Mouse (Mus musculus) heart, embryonic 15.5 days (tissue): ENCODE measurements at regions not wholly inside any gene's neighbourhood (a gene's known extent, or its start where the extent isn't known, plus 50 kb on each side); places are given as distances from the start of the nearest gene placed in this dataset.

Experiments
- ATAC-seq: fragments of 200-750 bp; cut with Nextera tagmentation; replicated peaks from 2 replicates; pipeline ENCODE4 v1.8.0; 2017; ENCODE audit warnings: low read depth, moderate TSS enrichment; ENCODE audit not compliant: insufficient number of reproducible peaks, insufficient read depth, low FRiP score
- H3K27ac ChIP-seq: fragments of 300-500 bp; sonication (generic); 2 replicates; pipeline ENCODE4 v1.5.1; 2015; ENCODE audit warnings: mild to moderate bottlenecking, inconsistent platforms
- H3K27me3 ChIP-seq: fragments of 300-500 bp; sonication (generic); 2 replicates; pipeline ENCODE4 v1.6.1; 2015; ENCODE audit warnings: inconsistent platforms
- H3K36me3 ChIP-seq: fragments of 300-500 bp; sonication (generic); 2 replicates; pipeline ENCODE4 v1.6.1; 2015; ENCODE audit warnings: mild to moderate bottlenecking, inconsistent platforms
- H3K4me1 ChIP-seq: fragments of 300-500 bp; sonication (generic); replicated peaks from 2 replicates; pipeline ENCODE4 v1.6.1; 2015; ENCODE audit warnings: inconsistent platforms
- H3K4me2 ChIP-seq: fragments of 300-500 bp; sonication (generic); 2 replicates; pipeline ENCODE4 v1.6.1; 2015; ENCODE audit warnings: inconsistent platforms, mild to moderate bottlenecking, moderate library complexity
- H3K4me3 ChIP-seq: fragments of 300-500 bp; sonication (generic); 2 replicates; pipeline ENCODE4 v1.5.1; 2015; ENCODE audit warnings: mild to moderate bottlenecking, inconsistent platforms
- H3K9ac ChIP-seq: fragments of 300-500 bp; sonication (generic); 2 replicates; pipeline ENCODE4 v1.6.1; 2015; ENCODE audit warnings: mild to moderate bottlenecking, inconsistent platforms
- H3K9me3 ChIP-seq: fragments of 300-500 bp; sonication (generic); replicated peaks from 2 replicates; pipeline ENCODE4 v1.6.1; 2016; ENCODE audit warnings: inconsistent platforms
- WGBS: fragments of 180-500 bp; shearing (Covaris S2); methylation state at CpG from one replicate; pipeline ENCODE4 v1.1.7; 2015; ENCODE audit warnings: mixed read lengths; 5-methylcytosine and 5-hydroxymethylcytosine counted together

- H3K36me3 ChIP-seq = no peaks in the 10 kb centered on the region
- H3K27ac ChIP-seq = no peak overlapping the region
- no peak overlapping the region for H3K4me2 ChIP-seq
- H3K9ac ChIP-seq = no peak overlapping the region
- no peaks in the 10 kb centered on the region for H3K27me3 ChIP-seq
- no peak for ATAC-seq
- H3K9me3 ChIP-seq = no peaks in the 10 kb centered on the region
- H3K4me3 ChIP-seq = no peak overlapping the region
- no peaks in the 10 kb centered on the region for H3K4me1 ChIP-seq
Measured at GRCm38 (mm10) chr13:91334283-91334682, 110.5 kb upstream of the Atg10 start.

GRCm38 (mm10) chr13:91344139-91344538 is 115.9 kb upstream of the Ssbp2 start:
- Histone ChIP-seq H3K4me1 (no peaks in the 10 kb centered on the region), H3K36me3 (no peaks in the 10 kb centered on the region), H3K9ac (no peak overlapping the region), H3K27me3 (no peaks in the 10 kb centered on the region), H3K4me3 (no peak overlapping the region), H3K9me3 (no peaks in the 10 kb centered on the region), H3K27ac (no peak overlapping the region), H3K4me2 (no peak overlapping the region)
- WGBS = 65% methylated on average over 1 of the region's 1 CpGs
- ATAC-seq = no peak

- H3K4me2 ChIP-seq = no peak overlapping the region
- H3K9ac ChIP-seq = no peak overlapping the region
- no peaks in the 10 kb centered on the region for H3K9me3 ChIP-seq
- H3K4me1 ChIP-seq = peaks cover 12% of the 10 kb centered on the region; the same call in 1 of the 2 replicates
- H3K27me3 ChIP-seq = no peaks in the 10 kb centered on the region
- WGBS = 86% methylated on average over 12 of the region's 12 CpGs
- no peak overlapping the region for H3K4me3 ChIP-seq
- ATAC-seq = no peak
- H3K27ac ChIP-seq = no peak overlapping the region
- H3K36me3 ChIP-seq = no peaks in the 10 kb centered on the region
Measured at GRCm38 (mm10) chr13:91348489-91349083, 111.5 kb upstream of the Ssbp2 start.

GRCm38 (mm10) chr13:91352311-91352710 is 107.8 kb upstream of the Ssbp2 start:
- Histone ChIP-seq H3K9me3 (no peaks in the 10 kb centered on the region), H3K4me1 (peaks cover 12% of the 10 kb centered on the region; the same call in 1 of the 2 replicates), H3K36me3 (no peaks in the 10 kb centered on the region), H3K9ac (no peak overlapping the region), H3K4me3 (no peak overlapping the region), H3K27ac (no peak overlapping the region), H3K27me3 (no peaks in the 10 kb centered on the region), H3K4me2 (no peak overlapping the region; the same call in 1 of the 2 replicates)
- WGBS = 36% methylated on average over 8 of the region's 8 CpGs
- ATAC-seq = peak; percentile 60; the same call in 1 of the 2 replicates

GRCm38 (mm10) chr13:91356516-91356915 is 103.6 kb upstream of the Ssbp2 start:
- H3K9me3 ChIP-seq = no peaks in the 10 kb centered on the region
- H3K27ac ChIP-seq = no peak overlapping the region
- H3K36me3 ChIP-seq = no peaks in the 10 kb centered on the region
- no peak overlapping the region for H3K4me2 ChIP-seq
- no peak overlapping the region for H3K4me3 ChIP-seq
- ATAC-seq = no peak
- 73% methylated on average over 9 of the region's 9 CpGs for whole genome bisulfite sequencing
- H3K9ac ChIP-seq = no peak overlapping the region
- peaks cover 10% of the 10 kb centered on the region; the same call in 1 of the 2 replicates for H3K4me1 ChIP-seq
- no peaks in the 10 kb centered on the region for H3K27me3 ChIP-seq

GRCm38 (mm10) chr13:91360121-91360520 is 100.0 kb upstream of the Ssbp2 start:
- Histone ChIP-seq H3K4me1 (peaks cover 10% of the 10 kb centered on the region; the same call in 1 of the 2 replicates), H3K27me3 (no peaks in the 10 kb centered on the region), H3K9ac (no peak overlapping the region), H3K4me3 (no peak overlapping the region), H3K4me2 (no peak overlapping the region), H3K27ac (no peak overlapping the region), H3K9me3 (no peaks in the 10 kb centered on the region), H3K36me3 (no peaks in the 10 kb centered on the region)
- ATAC-seq = no peak
- WGBS = 54% methylated on average over 6 of the region's 6 CpGs

- Histone ChIP-seq H3K4me1 (peaks cover 33% of the 10 kb centered on the region), H3K27ac (peak overlapping the region; percentile 69), H3K9ac (no peak overlapping the region), H3K27me3 (no peaks in the 10 kb centered on the region), H3K4me2 (no peak overlapping the region), H3K4me3 (no peak overlapping the region), H3K36me3 (no peaks in the 10 kb centered on the region), H3K9me3 (no peaks in the 10 kb centered on the region)
- WGBS = 35% methylated on average over 2 of the region's 2 CpGs
- ATAC-seq = peak; percentile 88
Measured at GRCm38 (mm10) chr13:91365270-91365952, 94.7 kb upstream of the Ssbp2 start.

GRCm38 (mm10) chr13:91366540-91366939 is 93.5 kb upstream of the Ssbp2 start:
- Histone ChIP-seq H3K27me3 (no peaks in the 10 kb centered on the region), H3K27ac (peak overlapping the region; percentile 69)
- 32% methylated on average over 4 of the region's 4 CpGs for WGBS

GRCm38 (mm10) chr13:91367896-91368556 is 92.1 kb upstream of the Ssbp2 start:
- ATAC-seq = no peak
- no peak overlapping the region for H3K4me3 ChIP-seq
- H3K9ac ChIP-seq = no peak overlapping the region
- WGBS = 49% methylated on average over 7 of the region's 7 CpGs
- no peak overlapping the region for H3K27ac ChIP-seq
- H3K4me1 ChIP-seq = peaks cover 51% of the 10 kb centered on the region
- H3K4me2 ChIP-seq = no peak overlapping the region
- no peaks in the 10 kb centered on the region for H3K9me3 ChIP-seq
- no peaks in the 10 kb centered on the region for H3K27me3 ChIP-seq
- no peaks in the 10 kb centered on the region for H3K36me3 ChIP-seq

More at GRCm38 (mm10) chr13:91366540-91366939, 93.5 kb upstream of the Ssbp2 start:
- no peak for ATAC-seq
- Histone ChIP-seq H3K4me2 (no peak overlapping the region), H3K4me1 (peaks cover 40% of the 10 kb centered on the region), H3K4me3 (no peak overlapping the region), H3K9ac (no peak overlapping the region), H3K9me3 (no peaks in the 10 kb centered on the region), H3K36me3 (no peaks in the 10 kb centered on the region)

GRCm38 (mm10) chr13:91368664-91369063 is 91.4 kb upstream of the Ssbp2 start:
- no peaks in the 10 kb centered on the region for H3K9me3 ChIP-seq
- H3K4me2 ChIP-seq = no peak overlapping the region
- peaks cover 52% of the 10 kb centered on the region for H3K4me1 ChIP-seq
- no peak overlapping the region for H3K4me3 ChIP-seq
- no peak overlapping the region for H3K27ac ChIP-seq
- WGBS = 90% methylated on average over 7 of the region's 7 CpGs
- H3K9ac ChIP-seq = no peak overlapping the region
- ATAC-seq = no peak
- no peaks in the 10 kb centered on the region for H3K27me3 ChIP-seq
- H3K36me3 ChIP-seq = no peaks in the 10 kb centered on the region

GRCm38 (mm10) chr13:91370021-91370420 is 90.1 kb upstream of the Ssbp2 start:
- Histone ChIP-seq H3K9ac (peak overlapping the region; percentile 73; the same call in 1 of the 2 replicates), H3K9me3 (no peaks in the 10 kb centered on the region), H3K27me3 (no peaks in the 10 kb centered on the region), H3K4me1 (peaks cover 49% of the 10 kb centered on the region), H3K4me2 (peak overlapping the region; percentile 88), H3K4me3 (peak overlapping the region; percentile 55), H3K27ac (peak overlapping the region; percentile 98), H3K36me3 (no peaks in the 10 kb centered on the region)
- 42% methylated on average over 3 of the region's 3 CpGs for WGBS
- ATAC-seq = no peak
